Mouse (Mus musculus): Measurements from ENCODE around the gene Slc6a15. TPM values are rescaled to one million over a fixed set of nuclear protein-coding genes. Genes with fewer than 3 reads are reported as not detected.

Slc6a15 gene
- polyA plus RNA-seq (2015; fragmentation: Nextera tagmentation; extraction: Ambion mirVana): 6.4 and 7.6 TPM in 2 replicates

DNA sequence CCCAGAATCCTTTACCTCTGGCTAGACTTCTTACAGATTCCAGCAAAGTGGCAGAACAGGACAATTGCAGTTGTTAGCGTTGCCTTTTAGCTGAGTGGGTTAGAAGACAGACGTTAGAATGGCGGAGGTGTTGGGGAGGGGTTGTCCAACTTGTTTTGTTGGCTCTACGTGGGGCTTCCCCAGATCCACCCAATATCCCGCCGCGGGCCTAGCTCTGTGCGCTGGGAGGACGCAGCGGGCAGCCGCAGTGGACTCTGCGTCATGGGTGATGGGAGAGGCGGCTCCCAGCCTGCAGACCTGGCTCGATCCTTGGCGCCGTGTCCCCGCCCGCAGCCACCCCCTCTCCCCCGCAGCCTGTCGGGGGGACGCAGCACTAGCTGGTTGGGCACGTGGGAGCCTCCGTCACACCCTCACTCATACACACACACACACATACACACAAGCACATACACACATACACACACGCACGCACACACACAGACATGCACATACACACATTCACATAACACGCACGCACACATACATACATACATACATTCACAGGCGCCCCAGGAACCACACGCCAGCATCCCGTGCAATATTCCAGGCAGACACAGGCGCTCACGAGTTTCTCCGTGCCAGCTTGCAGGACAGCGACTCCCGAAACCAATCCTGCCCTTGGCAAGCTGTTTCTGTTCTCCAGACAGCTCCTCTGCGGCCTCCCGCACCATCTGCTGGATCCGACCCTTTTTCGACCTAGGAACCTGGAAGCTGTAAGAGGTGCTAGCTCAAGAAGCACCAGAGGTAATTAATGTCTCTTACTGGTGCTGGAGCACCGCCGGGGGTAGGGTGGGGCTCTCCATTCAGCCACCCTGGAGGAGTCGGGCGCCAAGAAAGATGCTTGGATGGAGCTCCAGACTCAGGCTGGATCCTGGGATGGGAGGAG, at the start of gene Slc6a15:
TSS of gene Slc6a15 (plus strand) at position 413 of the 925 bp plus-strand sequence.
- 2% methylated on average over 43 of the region's 43 CpGs for WGBS
- Histone ChIP-seq H3K36me3 (no peaks in the 10 kb centered on the region), H3K4me3 (replicated peaks) (peak within 1 kb of the TSS; percentile 51), H3K27me3 (peaks cover 13% of the 10 kb centered on the region; the same call in 1 of the 2 replicates), H3K4me1 (peaks cover 12% of the 10 kb centered on the region; the same call in 1 of the 2 replicates), H3K27ac (no peak within 1 kb of the TSS), H3K9ac (peak within 1 kb of the TSS; percentile 7), H3K9me3 (replicated peaks) (no peaks in the 10 kb centered on the region), H3K4me2 (peak within 1 kb of the TSS; percentile 99)
- peak; percentile 86 for ATAC-seq (replicated peaks; ENCODE audit: low FRiP score)

DNA sequence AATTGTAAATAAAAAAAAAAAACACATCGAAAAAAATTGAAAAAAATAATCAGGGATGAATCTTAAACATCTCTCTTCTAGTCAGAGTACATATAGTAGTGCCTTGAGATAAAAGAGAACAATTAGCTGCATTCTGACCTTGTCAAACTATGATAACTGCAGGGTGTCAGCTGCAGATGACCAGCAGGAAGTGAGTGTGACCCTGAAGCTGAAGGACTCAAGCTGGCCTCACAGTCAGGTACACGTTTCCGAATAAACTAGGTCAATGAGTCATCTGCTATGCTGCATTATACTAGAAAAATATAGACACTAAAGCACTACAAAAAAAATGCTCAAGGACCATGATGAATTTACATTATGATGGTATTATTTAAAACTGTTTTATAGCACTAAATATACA, 45.6 kb upstream of the Slc6a15 start:
- H3K4me1 ChIP-seq: no peaks in the 10 kb centered on the region
- ATAC-seq (replicated peaks; ENCODE audit: low FRiP score): no peak
- no peak overlapping the region for H3K27ac ChIP-seq
- H3K4me2 ChIP-seq: no peak overlapping the region
- H3K27me3 ChIP-seq: no peaks in the 10 kb centered on the region
- no peaks in the 10 kb centered on the region for H3K9me3 ChIP-seq (replicated peaks)
- H3K9ac ChIP-seq: no peak overlapping the region
- no peaks in the 10 kb centered on the region for H3K36me3 ChIP-seq
- no peak overlapping the region for H3K4me3 ChIP-seq (replicated peaks)
- WGBS: 71% methylated on average over 3 of the region's 3 CpGs

DNA sequence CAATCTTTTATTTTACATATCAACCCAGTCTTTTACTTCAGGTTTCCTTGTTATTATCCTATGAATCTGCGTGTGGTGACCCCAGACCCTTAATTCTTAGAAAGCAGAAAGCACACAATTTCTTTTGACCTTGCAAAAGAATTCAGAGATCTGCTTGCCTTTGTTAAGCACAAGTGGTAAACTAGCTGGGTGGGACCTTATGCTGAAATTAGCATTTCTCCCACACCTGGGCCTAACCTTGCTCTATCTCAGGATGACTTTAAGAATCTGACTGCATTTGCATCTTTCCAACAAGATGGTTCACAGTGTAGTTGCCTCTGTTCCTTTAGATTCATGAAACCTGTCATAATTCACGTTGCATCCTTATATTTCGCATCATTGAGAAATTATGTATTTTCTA, 44.2 kb upstream of the Slc6a15 start:
- H3K9me3 ChIP-seq (replicated peaks): no peaks in the 10 kb centered on the region
- no peaks in the 10 kb centered on the region for H3K27me3 ChIP-seq
- no peak overlapping the region for H3K27ac ChIP-seq
- no peaks in the 10 kb centered on the region for H3K4me1 ChIP-seq
- H3K4me2 ChIP-seq: no peak overlapping the region
- H3K4me3 ChIP-seq (replicated peaks): no peak overlapping the region
- no peaks in the 10 kb centered on the region for H3K36me3 ChIP-seq
- ATAC-seq (replicated peaks; ENCODE audit: low FRiP score): no peak
- H3K9ac ChIP-seq: no peak overlapping the region
- WGBS: 80% methylated on average over 3 of the region's 3 CpGs

GRCm38 (mm10) chr10:103334306-103334705, 33.3 kb upstream of the Slc6a15 start:
- no peak overlapping the region for H3K4me3 ChIP-seq (replicated peaks)
- no peaks in the 10 kb centered on the region for H3K4me1 ChIP-seq
- ATAC-seq (replicated peaks; ENCODE audit: low FRiP score): no peak
- H3K27ac ChIP-seq: no peak overlapping the region
- H3K9ac ChIP-seq: no peak overlapping the region
- no peaks in the 10 kb centered on the region for H3K36me3 ChIP-seq
- no peaks in the 10 kb centered on the region for H3K9me3 ChIP-seq (replicated peaks)
- H3K4me2 ChIP-seq: no peak overlapping the region
- WGBS: 80% methylated on average over 1 of the region's 1 CpGs
- no peaks in the 10 kb centered on the region for H3K27me3 ChIP-seq

DNA sequence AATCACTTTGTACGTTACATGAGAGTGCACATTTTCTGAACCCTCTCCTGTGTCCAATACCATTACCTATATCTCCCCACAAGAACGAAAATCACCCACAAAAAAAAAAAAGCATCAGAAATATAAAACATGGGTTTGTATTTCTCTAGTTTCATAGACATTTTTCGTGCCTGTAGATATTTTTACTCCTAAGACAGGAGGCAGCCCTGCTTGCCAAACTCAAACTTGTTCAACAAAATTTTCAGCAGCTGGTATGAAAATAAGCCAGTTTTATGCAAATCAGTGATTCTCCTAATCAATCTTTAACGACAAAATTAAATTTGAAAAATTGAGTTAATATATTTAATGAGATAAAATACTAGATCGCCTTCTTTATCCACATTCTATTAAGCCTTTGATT, 27.7 kb upstream of the Slc6a15 start:
- Histone ChIP-seq H3K4me3 (replicated peaks) (no peak overlapping the region), H3K4me2 (no peak overlapping the region), H3K36me3 (no peaks in the 10 kb centered on the region), H3K27ac (no peak overlapping the region), H3K27me3 (no peaks in the 10 kb centered on the region), H3K9me3 (replicated peaks) (no peaks in the 10 kb centered on the region), H3K4me1 (no peaks in the 10 kb centered on the region), H3K9ac (no peak overlapping the region)
- WGBS: 88% methylated on average over 5 of the region's 5 CpGs
- ATAC-seq (replicated peaks; ENCODE audit: low FRiP score): no peak

GRCm38 (mm10) chr10:103346797-103347196, 20.8 kb upstream of the Slc6a15 start:
- Histone ChIP-seq H3K9me3 (replicated peaks) (no peaks in the 10 kb centered on the region), H3K4me3 (replicated peaks) (no peak overlapping the region), H3K36me3 (no peaks in the 10 kb centered on the region), H3K4me1 (no peaks in the 10 kb centered on the region), H3K27ac (no peak overlapping the region), H3K9ac (no peak overlapping the region), H3K4me2 (no peak overlapping the region), H3K27me3 (no peaks in the 10 kb centered on the region)
- no peak for ATAC-seq (replicated peaks; ENCODE audit: low FRiP score)
- WGBS: 81% methylated on average over 2 of the region's 2 CpGs

DNA sequence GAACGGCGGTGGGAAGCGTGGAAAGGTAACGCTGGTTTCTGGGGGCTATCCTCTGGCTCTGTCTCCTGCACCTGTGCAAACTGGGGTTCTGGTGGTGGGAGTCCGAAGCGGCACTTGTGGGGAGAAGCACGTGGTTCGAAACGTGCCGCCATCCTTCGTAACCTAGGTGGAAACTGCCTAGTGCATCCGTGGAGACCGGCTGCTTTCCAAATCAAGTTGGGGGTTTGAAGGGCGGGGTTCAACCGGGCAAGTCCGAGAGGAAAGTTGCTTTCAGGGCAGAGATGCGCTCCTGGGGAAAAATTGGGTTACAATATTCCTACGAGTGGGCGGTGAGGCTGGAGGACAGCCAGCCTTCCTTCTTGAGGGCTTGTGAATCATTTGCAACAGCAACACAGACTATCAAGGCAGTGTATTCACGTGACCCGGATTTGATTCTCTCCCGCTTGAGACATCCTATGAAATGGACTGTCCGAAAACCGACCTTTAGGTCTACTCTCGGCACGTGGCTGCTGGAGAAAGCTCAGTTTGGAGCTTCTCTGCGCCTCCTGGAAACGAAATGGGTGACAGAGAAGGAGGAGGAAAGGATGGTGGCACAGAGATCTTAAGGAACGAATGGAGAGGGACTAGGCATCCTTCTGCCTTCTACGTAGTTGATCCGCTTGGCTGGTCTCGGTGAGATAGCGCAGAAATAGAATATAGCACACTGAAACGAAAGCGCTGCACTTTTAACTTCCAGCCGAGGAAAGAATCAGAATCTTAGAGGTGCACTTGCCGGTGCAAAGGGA, 905 bp downstream of the Slc6a15 start:
- no peaks in the 10 kb centered on the region for H3K9me3 ChIP-seq (replicated peaks)
- H3K4me3 ChIP-seq (replicated peaks): peak overlapping the region; percentile 51
- H3K27ac ChIP-seq: peak overlapping the region; percentile 15; the same call in 1 of the 2 replicates
- under 1% methylated on average over 37 of the region's 37 CpGs for WGBS
- ATAC-seq (replicated peaks; ENCODE audit: low FRiP score): peak; percentile 50
- no peaks in the 10 kb centered on the region for H3K36me3 ChIP-seq
- peaks cover 13% of the 10 kb centered on the region; the same call in 1 of the 2 replicates for H3K27me3 ChIP-seq
- H3K4me1 ChIP-seq: peaks cover 12% of the 10 kb centered on the region; the same call in 1 of the 2 replicates
- H3K9ac ChIP-seq: peak overlapping the region; percentile 7
- H3K4me2 ChIP-seq: peak overlapping the region; percentile 99

GRCm38 (mm10) chr10:103369081-103369420, 1.5 kb downstream of the Slc6a15 start:
- Histone ChIP-seq H3K4me2 (peak overlapping the region; percentile 99), H3K9me3 (replicated peaks) (no peaks in the 10 kb centered on the region), H3K36me3 (no peaks in the 10 kb centered on the region), H3K27me3 (peaks cover 13% of the 10 kb centered on the region; the same call in 1 of the 2 replicates), H3K4me1 (peaks cover 12% of the 10 kb centered on the region; the same call in 1 of the 2 replicates), H3K27ac (peak overlapping the region; percentile 15; the same call in 1 of the 2 replicates), H3K4me3 (replicated peaks) (peak overlapping the region; percentile 51), H3K9ac (peak overlapping the region; percentile 7; the same call in 1 of the 2 replicates)
- WGBS: under 1% methylated on average over 8 of the region's 8 CpGs
- peak; percentile 97 for ATAC-seq (replicated peaks; ENCODE audit: low FRiP score)

DNA sequence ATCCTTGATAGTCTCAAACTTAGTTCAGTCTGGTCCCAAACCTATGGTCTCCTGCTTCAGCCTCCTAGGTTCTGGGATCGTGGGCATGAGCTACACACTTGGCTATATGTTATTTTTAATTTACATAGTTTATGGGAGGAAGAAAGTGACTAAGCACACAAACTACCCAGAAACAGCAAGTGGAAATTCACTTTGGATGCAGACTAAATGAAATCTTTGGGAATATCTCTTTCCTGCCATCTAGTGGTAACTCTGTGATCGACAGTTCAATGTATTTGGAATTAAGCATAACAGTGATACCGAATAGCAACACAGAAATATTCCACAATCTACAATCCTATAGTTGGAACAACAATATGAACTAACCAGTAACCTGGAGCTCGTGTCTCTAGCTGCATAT, 34.6 kb downstream of the Slc6a15 start:
- WGBS: 21% methylated on average over 4 of the region's 4 CpGs
- Histone ChIP-seq H3K4me1 (no peaks in the 10 kb centered on the region), H3K4me2 (no peak overlapping the region), H3K36me3 (no peaks in the 10 kb centered on the region), H3K27ac (no peak overlapping the region), H3K27me3 (no peaks in the 10 kb centered on the region), H3K9me3 (replicated peaks) (no peaks in the 10 kb centered on the region), H3K4me3 (replicated peaks) (no peak overlapping the region), H3K9ac (no peak overlapping the region)
- ATAC-seq (replicated peaks; ENCODE audit: low FRiP score): no peak

DNA sequence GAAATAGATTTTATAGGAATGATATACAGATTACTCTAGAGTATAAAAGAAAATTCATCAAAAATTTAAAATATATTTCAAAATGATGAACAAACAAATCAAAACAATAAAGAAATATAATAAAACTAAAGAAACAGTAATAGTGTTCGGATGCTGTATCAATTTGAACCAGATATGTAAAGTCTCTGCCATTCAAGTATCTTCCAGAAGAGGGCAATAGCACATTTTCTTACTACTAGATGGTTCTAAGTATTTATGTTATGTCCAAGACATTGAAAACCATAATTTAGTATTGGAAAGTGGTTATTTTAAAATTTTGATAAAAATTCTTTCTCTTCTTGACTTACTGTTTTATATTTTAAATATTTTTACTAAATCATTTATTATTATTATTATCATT, 60.1 kb downstream of the Slc6a15 start:
- H3K4me1 ChIP-seq: no peaks in the 10 kb centered on the region
- H3K4me3 ChIP-seq (replicated peaks): no peak overlapping the region
- H3K27me3 ChIP-seq: no peaks in the 10 kb centered on the region
- ATAC-seq (replicated peaks; ENCODE audit: low FRiP score): no peak
- H3K9me3 ChIP-seq (replicated peaks): no peaks in the 10 kb centered on the region
- H3K36me3 ChIP-seq: no peaks in the 10 kb centered on the region
- H3K27ac ChIP-seq: no peak overlapping the region
- no peak overlapping the region for H3K9ac ChIP-seq
- 82% methylated on average over 1 of the region's 1 CpGs for WGBS
- H3K4me2 ChIP-seq: no peak overlapping the region

GRCm38 (mm10) chr10:103442588-103442987, 75.0 kb downstream of the Slc6a15 start:
- H3K27ac ChIP-seq: no peak overlapping the region
- H3K4me3 ChIP-seq (replicated peaks): no peak overlapping the region
- WGBS: 81% methylated on average over 2 of the region's 2 CpGs
- H3K9me3 ChIP-seq (replicated peaks): no peaks in the 10 kb centered on the region
- no peak overlapping the region for H3K4me2 ChIP-seq
- H3K9ac ChIP-seq: no peak overlapping the region
- H3K36me3 ChIP-seq: no peaks in the 10 kb centered on the region
- H3K4me1 ChIP-seq: no peaks in the 10 kb centered on the region
- no peak for ATAC-seq (replicated peaks; ENCODE audit: low FRiP score)
- H3K27me3 ChIP-seq: no peaks in the 10 kb centered on the region

GRCm38 (mm10) chr10:103443070-103443469, 75.5 kb downstream of the Slc6a15 start:
- WGBS: 36% methylated on average over 3 of the region's 3 CpGs
- H3K27me3 ChIP-seq: no peaks in the 10 kb centered on the region
- no peak overlapping the region for H3K9ac ChIP-seq
- ATAC-seq (replicated peaks; ENCODE audit: low FRiP score): peak; percentile 92
- no peaks in the 10 kb centered on the region for H3K9me3 ChIP-seq (replicated peaks)
- no peak overlapping the region for H3K27ac ChIP-seq
- no peaks in the 10 kb centered on the region for H3K4me1 ChIP-seq
- no peak overlapping the region for H3K4me3 ChIP-seq (replicated peaks)
- H3K36me3 ChIP-seq: no peaks in the 10 kb centered on the region
- H3K4me2 ChIP-seq: no peak overlapping the region
